Mouse (Mus musculus) embryo, embryonic 11 days (tissue): ENCODE measurements around the gene Mrpl23.

Experiments
- DNase-seq: peaks from one replicate; pipeline ENCODE4 v3.0.0-alpha.2; 2015

Mrpl23 gene

GRCm38 (mm10) chr7:142574826-142575351 lies 42.4 kb downstream of the Mrpl23 start:
- no peak for DNase-seq

DNA sequence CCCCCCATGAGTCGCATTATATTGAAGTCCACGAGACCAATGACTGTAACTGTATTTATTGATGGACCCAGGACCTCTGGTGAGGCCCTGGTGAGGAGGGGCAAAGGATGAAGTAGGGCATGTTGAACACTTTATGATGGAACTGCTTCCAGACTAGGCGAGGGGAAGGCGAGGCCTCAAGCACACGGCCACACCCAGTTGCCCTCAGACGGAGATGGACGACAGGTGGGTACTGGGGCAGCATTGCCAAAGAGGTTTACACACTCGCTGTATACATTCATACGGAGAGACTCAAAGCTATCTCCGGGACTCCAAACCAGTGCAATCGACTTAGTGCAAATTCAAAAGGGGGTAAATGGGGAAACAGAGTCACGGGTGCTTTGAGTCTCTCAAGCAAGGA lies 43.0 kb downstream of the Mrpl23 start:
- no peak for DNase-seq

DNA sequence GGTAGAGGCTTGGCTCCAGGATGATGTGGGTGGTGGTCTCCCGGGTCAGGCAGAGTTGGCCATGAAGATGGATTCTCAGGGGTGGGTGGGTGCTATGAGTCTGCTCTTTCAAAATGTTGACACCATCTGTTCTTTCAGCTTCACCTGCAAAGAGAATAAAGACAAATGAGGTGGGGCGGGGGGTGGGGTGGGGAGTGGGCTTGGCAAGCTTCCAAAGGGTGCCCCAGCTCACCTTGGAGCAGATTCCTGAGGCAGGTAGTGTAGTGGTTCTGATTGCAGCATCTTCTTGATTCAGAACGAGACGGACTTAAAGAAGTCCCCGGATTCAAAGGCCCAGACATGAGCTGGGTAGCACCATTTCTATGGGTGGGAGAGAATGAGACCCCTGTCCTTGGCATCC lies 43.5 kb downstream of the Mrpl23 start:
- DNase-seq: no peak

GRCm38 (mm10) chr7:142576472-142577326 lies 44.2 kb downstream of the Mrpl23 start:
- DNase-seq: no peak

DNA sequence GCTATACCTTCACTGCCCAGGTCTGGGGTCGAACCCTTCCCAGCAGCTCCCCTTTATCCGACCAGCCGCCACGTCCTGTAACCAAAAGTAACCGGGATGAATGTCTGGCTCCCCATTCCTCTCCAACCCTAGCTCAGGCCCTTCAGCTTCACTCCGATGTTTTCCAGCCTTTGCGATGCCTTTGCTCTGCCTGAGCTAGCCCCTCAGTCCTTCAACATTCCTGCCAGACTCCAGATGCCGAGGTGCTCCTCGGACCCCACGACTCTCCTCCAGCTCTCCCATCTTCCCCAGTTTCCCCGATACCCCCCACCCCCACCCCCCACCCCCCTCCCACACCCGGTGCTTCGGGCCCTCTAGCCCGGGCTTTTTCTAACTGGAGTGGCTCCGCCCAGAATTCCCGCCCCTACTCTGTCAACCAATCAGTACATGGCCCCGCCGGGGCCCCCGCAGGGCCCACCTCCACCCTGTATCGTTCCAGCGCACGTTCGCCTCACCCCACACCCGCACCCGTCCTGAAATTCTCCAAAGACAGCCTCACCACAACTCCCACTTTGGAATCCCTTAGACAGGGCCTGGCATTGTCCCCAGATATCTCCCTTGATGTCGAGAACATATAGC lies 45.4 kb downstream of the Mrpl23 start:
- DNase-seq: peak; percentile 79

DNA sequence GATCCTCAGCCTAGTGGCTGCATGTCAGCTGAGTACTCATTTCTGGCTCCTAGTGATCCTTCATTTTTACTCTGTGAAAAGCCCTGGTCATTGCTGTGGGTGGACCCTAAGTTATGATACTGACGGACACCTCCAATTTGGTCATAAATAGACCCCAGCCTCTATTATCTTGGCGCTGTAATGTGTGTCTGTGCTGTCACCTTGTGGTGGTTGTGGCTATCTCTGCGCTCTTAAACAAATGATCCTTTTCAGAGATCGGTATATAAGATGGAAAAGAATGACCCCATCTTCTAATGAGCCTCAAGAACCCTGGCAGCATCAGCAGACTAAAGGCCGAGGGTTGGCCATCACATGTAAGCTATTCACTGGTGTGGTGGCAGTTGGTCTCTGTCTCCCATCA lies 46.6 kb downstream of the Mrpl23 start:
- DNase-seq: no peak

DNA sequence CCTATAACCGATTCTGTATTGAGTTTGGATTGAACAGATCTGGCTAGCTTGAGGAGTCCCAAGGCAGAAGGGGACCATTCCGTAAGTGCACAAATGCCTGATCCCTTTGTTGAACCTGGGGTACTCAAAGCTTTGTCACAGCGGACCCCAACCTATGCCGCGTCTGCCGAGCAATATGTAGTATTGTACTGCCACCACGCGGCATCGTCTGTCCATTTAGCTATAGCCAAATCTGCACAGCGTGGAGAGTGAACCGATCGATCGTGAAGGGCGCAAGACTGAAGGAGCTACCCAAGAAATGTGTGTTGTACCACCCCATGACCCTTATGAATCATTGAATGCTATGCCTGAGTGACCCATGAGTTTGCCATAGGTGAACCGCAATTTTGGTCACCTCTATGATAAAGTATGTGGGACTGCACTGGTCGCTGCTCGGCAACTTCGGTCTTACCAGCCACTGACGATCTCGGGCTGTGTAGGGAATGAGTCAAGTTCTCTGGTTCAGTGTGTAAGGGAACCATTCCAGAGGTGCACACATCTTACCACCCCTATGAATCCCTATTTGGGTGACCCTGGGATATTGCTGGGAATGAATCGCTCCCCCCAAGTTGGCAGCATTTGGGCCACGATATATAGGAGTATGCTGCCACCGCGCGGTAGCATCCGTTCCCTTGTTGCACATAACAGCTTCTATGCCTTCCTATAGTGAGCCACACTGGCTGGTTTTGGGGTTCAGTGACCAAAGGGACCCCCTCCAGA lies 47.8 kb downstream of the Mrpl23 start:
- DNase-seq: peak; percentile 84

GRCm38 (mm10) chr7:142581186-142581585 lies 48.7 kb downstream of the Mrpl23 start:
- DNase-seq: no peak

- peak; percentile 77 for DNase-seq
Measured at GRCm38 (mm10) chr7:142581656-142582228, 49.3 kb downstream of the Mrpl23 start.

GRCm38 (mm10) chr7:142584882-142585281 lies 52.4 kb downstream of the Mrpl23 start:
- DNase-seq: no peak

GRCm38 (mm10) chr7:142585890-142586289 lies 53.4 kb downstream of the Mrpl23 start:
- no peak for DNase-seq

DNA sequence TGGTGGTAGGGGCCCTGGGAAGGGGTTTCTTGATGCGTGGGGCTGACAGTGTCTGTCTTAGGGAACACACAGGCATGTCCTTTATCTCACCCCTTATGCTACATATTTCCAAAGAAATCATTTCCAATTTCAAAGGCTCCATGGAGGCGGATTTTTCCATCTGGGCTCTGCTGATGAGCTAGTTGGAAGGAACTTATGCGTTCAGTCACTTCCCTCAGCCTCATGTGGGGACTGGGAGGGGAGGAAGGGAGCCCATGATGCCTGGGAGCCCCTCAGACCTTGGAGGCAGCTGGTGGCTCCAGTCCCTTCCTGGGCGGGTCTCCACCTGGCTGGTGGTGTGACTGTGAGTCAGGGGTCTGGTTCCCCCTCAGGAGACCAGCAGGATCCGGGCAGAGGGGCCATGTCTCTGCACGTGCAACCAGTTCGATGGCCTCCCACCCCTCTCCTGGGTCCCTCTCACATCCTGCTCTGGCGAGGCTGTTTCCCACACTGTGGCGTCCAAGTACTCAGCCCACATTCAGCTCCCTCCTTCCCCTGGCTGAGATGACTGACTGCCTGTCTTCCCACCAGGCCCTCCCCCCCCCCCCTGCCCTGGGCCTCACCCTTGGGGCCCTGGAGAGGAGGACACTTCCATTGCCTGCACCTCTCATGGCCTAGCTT lies 55.9 kb downstream of the Mrpl23 start:
- no peak for DNase-seq
